Mouse (Mus musculus): Measurements from ENCODE around the gene Akt3.

The Akt3 gene

DNA sequence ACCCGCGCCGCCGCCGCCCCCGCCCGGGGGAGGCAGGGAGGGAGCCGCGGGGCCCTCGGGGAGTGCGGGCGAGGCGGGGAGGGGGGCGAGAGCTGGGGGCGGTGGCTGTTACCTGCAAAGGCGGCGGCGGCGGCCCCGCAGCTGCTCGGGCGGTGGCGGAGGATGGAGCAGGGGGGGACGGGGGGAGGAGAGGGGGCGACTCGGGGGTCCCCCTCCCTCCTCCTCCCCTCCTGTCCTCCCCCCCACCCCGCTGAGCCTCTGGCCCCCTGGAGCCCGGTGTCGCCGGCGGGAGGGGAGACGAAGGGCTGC lies at the start of gene Akt3:
TSS of gene Akt3 (minus strand) at position 170 of the 309 bp plus-strand sequence.
- DNase-seq (ENCODE audit: low spot score): no peak

DNA sequence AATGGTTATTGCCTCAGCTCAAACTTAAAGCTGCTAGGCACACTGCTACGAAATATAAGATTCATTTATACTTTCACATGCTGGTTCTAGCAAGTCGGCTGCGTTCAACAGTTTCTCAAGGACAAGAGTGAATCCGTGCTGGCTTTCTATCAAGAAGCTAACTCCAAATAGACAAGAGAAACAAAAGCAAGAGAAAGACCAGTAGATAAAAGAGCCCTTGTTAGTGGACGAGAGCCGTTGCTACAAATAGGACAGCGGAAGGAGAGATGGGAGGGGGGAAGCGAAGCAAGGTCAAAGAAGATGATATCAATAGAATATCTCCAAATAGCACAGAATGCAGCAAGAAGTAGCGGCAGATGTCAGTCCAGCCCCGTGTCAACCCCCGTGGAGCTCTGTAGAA lies 49.5 kb upstream of the Akt3 start:
- DNase-seq (ENCODE audit: low spot score): no peak

DNA sequence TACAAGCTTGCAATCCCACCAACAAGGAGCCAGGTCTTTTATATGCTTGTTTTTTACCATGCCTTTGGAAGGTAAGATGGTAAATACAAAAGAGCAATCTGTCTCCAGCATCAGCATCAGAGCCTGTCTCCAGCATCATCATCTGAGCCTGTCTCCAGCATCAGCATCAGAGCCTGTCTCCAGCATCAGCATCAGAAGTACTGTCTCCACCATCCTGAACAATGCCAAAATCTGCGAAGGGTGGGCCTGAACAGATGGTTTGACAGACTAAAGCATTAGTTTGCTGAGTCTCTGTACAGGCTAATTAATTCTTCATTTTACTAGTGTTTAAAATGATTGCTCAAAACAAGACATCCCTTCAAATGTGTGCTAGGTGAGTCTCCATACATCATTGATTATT lies 40.2 kb upstream of the Akt3 start:
- DNase-seq (ENCODE audit: low spot score): no peak

DNA sequence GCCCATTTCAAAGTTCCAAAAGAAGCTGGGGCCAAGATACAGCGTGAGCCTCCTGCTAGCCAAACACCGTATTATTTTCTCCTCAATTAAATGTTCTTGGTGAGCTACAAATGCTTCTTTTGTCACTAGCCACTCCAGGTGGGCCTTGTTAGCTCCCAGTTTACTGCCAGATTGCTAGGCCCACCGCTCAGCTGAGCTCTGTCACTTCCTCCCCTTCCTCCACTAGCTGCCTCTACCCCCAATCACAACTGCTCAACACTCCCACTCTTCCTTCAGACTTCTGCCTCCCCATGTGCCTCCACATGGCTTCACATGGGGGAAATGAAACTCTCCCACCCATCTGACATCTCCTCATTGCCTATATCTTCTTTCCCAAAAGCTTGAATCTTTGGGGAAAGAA lies 28.8 kb upstream of the Akt3 start:
- DNase-seq (ENCODE audit: low spot score): no peak

DNA sequence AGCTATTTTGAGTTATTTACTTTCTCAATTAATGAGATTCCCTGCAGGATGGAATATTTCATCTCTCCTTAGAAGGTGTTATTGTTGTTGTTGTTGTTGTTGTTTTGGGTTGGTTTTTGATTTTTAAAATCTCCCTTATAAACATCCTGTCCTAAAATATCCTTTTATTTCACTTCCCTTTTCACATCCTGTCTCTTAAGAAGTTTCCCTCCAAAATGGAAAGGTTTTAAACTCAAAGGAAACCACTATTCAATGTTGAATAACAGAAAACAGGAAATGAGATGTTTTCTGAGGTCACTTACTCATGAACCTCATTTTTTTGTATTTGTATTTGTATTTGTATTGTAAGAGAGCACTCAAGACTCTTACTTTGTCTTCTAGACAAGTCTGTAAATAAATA lies 23.9 kb upstream of the Akt3 start:
- no peak for DNase-seq (ENCODE audit: low spot score)

DNA sequence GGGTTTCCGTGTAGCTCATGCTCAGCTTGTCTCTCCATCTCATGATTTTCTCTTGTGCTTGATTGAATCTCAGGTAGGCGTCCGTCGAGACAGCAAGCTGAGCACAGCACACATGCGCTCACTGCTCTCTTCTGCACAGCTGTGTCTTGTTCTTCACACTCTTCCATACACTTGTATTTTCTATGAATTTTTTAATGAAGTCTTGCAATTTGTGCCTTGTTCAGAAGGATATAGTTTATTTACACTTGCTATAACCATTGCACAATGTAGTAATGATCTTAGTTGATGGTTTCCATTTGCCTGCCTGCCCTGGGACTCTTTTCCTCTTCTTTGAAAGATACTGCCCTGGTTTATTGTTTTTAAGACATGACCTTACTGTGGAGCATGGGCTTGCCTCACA lies 19.4 kb upstream of the Akt3 start:
- no peak for DNase-seq (ENCODE audit: low spot score)

DNA sequence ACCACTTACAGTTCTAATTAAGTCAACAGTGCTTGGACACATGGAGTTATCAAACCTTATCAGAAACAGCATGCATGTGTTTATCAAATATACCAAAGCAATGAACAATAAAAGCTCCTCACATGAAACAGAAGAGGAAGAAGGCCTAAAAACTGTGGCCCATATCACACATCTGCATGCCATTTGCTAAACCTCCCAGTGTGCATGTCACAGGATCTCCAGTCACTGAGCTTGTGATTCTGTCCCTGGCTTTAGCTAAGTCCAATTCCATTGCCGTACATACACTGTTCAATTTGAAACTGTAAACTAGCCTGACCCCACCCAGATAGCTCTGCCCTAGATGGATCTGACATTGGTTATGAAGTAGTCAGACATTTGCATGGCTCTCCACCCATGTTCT lies 9.6 kb upstream of the Akt3 start:
- DNase-seq (ENCODE audit: low spot score): no peak

DNA sequence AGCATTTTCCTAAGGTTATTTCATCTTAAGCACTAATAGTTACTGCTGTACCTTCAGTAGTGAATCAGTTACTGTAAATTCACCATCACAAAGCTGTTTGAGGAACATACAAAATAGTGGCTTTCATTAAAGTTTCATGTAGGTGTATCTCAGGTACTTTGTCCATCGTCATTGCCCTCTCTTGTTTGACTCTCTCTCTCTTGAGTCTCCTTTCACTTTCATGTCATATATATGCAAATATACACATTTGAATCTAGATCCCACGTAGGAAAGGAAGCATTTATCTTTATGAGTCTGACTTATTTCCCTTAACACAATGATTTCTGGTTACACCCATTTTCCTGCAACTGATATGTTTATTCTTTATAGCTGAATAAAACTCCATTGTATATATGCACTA lies 4.9 kb upstream of the Akt3 start:
- DNase-seq (ENCODE audit: low spot score): no peak

DNA sequence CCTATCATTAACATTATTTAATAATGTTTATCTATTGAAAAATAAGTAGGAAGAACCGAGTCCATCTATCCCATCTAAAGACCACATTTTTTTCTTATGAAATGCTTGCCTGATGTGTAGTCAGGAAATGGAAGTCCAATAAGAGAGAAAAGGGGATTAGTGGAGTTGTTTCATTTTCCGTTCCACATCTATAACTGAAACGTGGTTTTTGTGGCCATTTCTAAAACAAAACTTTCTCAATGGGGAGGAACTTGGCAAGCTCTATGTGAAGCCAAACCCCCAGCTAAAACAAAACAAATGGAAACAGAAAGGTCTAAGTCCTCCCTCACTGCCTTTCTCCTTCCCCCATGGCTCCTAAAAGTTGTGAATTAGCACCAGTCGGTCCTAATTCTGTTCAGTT lies 2.8 kb upstream of the Akt3 start:
- no peak for DNase-seq (ENCODE audit: low spot score)

DNA sequence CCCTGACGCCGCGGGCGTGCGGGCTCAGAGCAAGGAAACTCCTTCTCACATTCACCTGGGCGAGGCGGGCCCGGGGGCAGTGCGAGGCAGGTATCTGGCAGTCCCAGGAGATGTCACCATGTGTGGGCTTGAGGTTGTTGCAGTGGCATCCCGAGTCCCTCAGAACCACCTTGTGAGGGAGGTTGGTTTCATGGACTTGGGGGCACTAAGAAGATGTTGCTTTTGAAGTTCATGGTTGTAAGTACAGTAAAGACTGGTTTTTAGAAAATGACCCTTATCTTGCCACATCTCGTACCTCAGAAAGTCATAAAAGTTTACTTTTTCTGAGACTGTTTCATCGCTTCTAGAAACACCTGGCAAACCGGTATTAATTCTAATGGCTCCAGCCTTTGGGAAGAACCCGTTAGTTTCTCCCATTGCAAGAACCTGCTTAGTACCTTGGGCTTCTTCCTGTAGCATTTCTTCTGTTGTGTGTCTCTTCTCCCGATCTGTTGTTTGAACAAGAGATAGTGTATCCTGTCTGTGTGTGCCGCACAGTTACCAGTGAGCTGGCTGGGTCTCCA lies 1.1 kb upstream of the Akt3 start:
- no peak for DNase-seq (ENCODE audit: low spot score)

DNA sequence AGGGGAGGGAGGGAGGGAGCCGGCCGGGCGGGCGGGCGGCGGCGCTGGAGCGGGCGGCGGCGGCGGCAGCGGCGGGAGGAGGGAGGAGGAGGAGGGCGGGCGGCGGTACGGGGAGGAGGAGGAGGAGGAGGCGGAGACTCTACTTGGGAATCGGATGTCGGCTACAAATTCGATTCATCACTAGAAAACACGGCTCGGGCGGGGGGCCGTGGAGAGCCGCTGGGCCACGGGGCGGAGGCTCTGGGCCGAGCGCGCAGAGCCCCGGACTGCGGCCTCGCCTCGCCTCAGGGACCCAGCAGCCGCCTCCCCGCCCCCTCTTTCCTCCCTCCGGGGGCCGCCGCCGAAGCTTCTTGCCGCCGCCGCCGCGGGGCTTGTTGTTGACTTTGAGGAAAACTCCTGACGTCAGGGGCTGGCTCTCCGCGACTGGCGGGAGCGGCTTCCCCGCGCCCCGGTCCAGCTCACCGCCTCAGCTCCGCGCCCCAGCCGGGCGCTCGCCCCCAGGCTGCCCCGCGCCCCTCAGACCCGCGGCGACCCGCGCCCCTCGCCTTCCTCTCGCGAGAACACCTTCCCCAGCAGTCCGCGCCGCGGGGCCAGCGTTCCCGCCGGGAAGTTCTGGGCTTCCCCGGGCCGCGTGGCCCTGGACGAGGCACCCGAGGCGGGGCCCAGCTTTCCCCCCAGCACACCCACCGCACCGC lies 487 bp upstream of the Akt3 start:
- peak; percentile 54 for DNase-seq (ENCODE audit: low spot score)

DNA sequence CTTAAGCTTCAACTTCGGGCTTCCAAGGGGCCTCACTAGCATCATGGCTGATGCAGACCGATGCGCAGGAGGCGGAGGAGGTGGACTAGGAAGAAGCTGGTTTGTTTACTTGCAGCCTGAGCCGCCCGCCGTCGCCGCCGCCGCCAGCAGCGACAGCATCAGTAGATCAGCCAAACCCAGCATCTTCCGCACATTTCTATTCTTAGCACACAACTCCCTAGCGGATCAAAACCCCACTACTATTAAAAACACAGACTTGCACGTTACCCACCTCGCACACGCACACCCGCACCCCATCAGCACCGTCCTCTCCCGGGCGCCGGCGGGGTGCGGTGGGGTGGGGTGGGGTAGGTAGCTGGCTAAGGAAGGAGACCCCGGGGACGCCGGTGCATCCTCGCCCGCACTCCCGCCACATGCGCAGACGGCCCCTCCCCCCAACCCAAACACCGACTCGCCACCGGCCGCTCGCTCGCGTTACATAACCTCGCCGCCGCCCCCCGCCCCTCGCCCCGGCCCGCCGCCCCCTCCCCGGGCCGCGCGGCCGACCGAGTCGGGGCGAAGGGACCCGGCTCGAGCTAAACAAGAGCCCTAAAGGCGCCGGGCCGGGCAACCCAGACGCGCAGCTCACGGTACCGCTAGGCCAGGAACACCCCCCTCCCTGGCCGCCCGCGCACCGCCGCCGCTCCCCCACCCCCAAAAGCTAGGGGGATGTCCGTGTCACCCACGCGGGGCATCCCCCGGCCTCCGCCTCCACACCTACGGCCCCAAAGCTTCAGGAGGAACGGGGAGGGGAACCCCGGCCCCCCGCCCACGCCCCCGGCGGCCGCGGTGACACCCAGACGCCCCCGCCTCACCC lies 597 bp downstream of the Akt3 start:
- DNase-seq (ENCODE audit: low spot score): peak; percentile 46

DNA sequence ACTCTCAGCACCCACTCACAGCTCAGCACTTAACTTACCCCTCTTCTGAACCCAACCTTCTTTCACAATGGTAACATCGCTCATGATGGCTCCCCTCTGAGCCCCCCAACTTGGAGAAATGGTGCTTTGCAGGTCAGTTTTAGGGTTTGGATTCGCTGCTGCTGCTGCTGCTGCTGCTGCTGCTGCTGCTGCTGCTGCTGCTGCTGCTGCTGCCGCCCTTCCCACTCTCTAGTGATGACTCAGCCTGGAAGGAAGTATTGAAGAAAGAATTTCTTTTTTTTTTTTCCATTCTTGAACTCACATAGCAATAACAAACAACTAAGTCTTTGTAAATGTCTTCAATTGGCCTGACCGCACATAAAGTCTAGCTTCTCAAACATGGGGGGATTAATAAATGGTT lies 9.4 kb downstream of the Akt3 start:
- no peak for DNase-seq (ENCODE audit: low spot score)

DNA sequence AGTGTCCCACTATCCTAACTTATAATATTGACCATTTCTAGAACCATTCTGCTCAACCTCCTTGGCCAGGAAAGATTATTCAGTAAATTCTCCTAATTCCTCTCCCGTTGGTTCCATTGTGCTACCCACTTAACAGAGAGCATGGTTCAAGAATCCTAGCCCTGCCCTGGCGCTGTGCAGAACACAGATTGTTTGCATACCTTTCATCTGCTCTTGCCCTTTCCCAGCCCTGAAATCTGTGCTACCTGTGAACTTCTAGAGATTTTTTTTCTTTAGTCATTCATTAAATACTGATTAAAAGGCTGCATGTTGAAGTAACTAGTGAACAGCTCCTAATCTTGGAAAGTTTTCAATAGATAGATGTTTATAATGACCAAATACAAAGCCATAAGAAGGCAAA lies 19.6 kb downstream of the Akt3 start:
- DNase-seq (ENCODE audit: low spot score): no peak

DNA sequence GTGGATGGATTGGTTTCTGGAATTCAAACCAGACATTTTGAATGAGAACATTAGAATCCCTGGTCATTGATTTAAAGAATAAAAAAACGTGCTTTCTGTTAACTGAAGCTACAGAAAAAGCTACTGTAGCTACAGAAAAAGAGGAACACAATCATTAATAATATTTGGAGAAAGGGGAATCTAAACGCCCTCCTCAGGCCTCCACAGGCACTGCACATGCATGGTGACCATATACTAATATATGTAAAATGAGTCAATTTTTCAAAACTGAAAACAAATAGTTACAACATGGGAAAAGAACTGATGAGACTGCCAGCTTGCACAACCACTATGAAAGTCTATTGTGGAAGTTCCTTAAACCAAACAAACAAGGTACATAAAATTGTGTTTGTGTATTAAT lies 21.3 kb downstream of the Akt3 start:
- no peak for DNase-seq (ENCODE audit: low spot score)

DNA sequence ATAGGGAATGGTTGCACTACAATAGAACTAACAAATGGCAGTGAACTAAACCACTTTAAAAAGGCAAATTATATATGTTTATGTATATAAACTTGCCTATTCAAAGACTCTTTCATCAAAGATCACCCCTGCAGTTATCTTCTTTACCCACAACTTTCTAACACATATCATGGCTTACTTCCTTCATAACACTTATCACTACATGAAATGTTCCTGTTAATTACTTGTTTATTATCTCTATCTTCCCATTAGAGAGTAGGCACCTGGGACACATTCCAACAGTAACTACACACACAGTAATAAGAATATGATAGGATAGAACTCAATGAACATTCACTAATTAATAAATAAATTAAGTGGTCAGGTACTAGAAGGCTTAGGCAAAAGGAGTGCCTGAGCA lies 21.8 kb downstream of the Akt3 start:
- DNase-seq (ENCODE audit: low spot score): no peak

DNA sequence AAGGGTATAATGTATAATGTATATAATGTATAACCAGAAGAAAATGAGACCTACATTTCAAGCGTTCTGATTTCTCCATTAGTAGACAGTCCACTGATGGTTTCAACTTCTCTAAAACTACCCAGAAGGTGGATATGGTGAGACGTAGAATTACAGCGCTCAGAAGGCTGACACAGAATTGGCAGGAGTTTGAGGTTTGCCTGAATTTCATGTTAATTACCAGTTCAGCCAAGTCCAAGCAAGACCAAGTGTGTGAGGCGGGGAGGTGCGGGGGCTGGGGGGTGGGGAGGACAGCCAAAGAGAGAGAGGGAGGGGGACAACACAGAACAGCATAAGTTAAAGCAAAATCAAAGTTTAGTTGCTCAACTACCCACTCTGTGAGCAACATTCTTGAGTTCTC lies 23.5 kb downstream of the Akt3 start:
- DNase-seq (ENCODE audit: low spot score): no peak

DNA sequence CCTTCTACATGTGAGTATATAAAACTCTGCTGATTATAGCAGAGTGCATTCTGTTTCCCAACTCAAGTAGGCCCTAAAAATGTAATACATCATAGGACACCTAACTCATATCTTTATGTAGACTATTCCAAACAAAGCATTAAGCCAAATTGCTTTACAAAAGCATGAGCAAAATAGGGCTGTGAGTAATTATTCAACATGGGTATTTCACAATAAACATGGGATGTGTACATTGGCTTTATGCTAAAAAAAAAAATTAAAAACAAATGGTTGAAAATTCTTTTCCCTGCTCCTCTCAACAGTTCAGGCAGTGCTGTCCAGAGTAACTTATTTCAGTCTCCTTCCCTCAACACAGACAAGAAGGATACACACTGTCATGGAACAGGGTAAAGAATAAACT lies 26.9 kb downstream of the Akt3 start:
- DNase-seq (ENCODE audit: low spot score): no peak

DNA sequence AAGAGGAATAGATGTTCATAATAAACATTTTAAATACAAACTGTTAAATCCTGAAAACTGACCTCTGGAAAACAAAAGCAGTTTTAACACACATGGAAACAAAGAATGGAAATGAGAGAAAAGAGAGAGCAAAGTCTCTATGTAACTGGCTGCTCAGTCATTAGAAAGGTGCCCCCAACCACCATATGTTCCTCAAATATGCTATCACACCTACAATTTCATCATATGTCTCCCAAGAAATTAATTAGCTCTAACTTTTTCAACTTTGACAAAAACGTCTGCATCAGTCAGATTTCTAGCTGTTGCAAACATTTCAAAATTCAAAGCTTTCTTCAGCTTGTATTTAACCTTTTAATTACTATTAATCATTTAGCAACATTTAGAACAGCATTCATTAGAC lies 59.0 kb downstream of the Akt3 start:
- no peak for DNase-seq (ENCODE audit: low spot score)

DNA sequence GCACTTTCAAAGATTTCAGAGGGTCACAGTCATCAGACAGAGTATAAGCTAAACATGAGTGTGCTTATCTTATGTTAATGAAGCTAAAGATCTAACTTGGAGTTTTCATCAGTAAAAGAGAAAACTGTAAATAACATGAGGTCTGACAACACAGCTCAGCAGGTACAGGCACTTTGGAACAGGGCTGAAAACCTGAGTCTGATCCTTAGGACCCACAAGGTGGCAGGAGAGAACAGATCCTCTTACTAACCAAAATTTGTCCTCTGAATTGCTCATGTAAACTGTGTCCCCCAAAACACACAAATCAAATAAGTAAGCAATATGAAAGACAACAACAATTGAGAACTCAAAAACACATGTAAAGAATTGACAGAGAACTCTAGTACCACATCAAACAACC lies 62.8 kb downstream of the Akt3 start:
- DNase-seq (ENCODE audit: low spot score): no peak

DNA sequence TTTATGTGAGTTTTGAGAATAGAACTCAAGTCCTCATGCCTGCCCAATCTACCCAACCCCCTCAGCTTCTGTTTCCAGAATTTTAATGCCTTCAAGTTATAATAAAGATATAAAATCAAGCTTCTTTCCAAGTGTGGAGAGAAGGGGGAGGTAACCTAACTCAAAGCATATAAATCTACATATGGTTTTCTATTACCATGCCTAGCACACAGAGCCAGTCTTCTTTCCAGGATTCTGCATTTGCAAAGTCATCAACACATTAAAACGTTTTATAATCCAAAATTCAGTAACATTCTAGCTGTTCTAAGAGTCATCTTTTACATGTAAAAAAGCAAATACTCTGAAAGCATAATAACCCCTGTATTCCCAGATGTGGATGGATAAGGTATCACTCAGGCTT lies 63.7 kb downstream of the Akt3 start:
- DNase-seq (ENCODE audit: low spot score): no peak

DNA sequence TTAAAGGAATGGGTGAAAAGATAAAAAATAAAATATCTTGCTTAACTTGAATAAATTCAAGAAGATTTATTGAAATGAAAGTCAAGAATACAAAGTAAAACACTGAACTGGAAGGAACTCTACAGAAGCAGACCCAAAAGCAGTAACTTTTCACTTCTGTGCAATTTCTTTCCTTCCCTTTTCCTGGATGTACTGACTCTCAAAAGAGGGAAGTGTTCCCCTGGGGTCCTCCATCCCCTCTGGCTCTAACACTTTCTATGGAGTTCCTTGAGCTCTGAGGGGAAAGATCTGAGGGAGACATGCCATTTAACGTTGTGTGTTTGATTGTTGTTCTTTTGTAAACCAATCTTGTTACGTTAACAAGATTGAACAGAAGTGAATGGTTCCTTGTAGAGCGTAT lies 66.4 kb downstream of the Akt3 start:
- DNase-seq (ENCODE audit: low spot score): no peak

DNA sequence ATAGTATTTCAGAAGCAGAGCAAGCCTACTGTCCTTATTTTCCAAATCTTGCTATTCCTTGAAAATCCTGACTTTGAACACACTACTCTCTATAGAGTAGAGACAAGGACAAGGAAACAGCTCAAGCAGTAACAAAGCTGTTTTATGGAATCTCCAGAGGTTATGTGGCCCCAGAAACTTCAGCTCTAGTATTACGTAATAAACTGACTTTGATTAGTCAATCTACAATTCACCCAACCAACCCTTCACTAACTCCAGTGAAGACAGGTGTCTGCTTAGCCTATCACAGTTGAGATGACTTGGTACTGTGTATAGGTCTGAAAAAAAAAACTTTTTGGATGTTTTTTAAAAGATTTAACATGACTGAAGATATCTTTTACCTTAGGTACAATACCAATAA lies 67.6 kb downstream of the Akt3 start:
- no peak for DNase-seq (ENCODE audit: low spot score)

DNA sequence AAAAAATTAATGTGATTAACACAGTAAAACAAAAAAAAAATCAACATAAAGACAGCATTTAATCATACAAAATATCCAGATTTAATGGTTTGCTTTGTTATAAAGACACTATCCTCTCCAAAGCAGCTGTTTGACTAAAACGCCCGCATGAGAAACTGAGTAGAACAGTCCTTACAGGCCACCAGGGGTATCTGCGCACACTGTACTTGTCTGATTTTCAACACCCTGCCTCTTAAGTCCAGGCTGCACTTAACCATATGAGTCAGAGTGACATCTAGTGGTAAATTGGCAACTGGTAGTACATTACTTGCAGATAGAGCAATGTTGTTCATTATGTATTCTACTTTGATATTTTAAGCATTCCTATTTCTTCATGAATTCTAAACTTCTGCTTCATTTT lies 69.3 kb downstream of the Akt3 start:
- peak; percentile 57 for DNase-seq (ENCODE audit: low spot score)

Data from layer of hippocampus, adult 9-10 months (tissue).